In the genomic region with DNA sequence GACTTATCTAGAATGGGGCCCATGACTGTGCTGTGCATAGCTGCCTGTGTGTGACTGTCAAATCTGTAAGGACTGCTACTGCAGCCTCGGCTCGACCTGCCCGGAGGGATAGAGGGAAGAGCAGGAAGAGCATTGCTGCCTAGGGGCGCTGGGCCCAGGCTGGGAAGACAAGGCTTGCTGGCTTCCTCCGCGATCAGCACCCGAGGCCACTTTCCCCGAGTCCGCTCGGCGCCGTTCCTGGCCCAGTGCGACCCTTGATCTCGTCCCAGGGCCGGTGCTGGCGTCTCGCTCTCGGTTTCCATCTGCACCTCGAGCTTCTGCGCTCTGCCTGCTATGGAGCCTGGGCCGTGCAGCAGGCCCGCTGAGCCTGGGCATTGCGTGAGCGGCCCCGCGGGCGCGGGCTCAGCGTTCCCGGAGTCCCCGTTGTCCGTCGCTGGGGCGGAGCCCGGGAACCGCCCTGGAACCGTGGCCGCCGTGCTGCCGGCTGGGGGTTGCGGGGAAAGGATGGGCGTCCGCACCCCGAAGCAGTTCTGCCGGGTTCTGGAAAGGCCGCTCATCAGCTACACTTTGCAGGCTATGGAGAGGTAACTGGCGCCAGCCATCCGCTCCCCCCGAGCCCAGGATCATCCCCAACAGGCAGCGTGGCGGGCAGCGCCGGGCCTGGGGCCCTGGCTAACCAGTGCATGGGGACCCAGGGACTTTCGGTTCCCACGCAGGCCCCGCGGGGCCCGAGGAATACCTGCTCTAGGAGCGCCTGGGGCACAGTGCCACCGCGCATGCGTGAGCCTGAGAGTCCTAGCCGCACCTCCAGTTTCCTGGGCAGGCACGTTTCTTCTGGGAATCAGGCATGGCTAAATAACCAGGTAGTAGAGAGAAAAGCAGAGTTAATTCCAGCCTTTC, we compare ENCODE assay signal across 8 mouse cellular contexts. TPM values are rescaled to one million over a fixed set of nuclear protein-coding genes. Genes with fewer than 3 reads are reported as not detected.
DNase-seq lines count a peak whose midpoint lies in the region; ATAC-seq and TF ChIP-seq lines count a peak whose summit lies in the region.

A gene (plus strand): TSS at position 10 of the 900 bp plus-strand sequence.
A gene (minus strand): TSS at position 741 of the 900 bp plus-strand sequence.

- under 1% methylated on average over 64 of the region's 64 CpGs for WGBS in forebrain, embryonic 16.5 days
- WGBS in neural tube, embryonic 14.5 days, result under 1% methylated on average over 64 of the region's 64 CpGs

- peak within 1 kb of the TSS; percentile 100 for H3K9ac ChIP-seq in forebrain, embryonic 16.5 days (replicated peaks; ENCODE audit: low read depth, low read length)
- H3K9ac ChIP-seq in neural tube, embryonic 14.5 days (replicated peaks; ENCODE audit: low read depth, low read length), result peak within 1 kb of the TSS; percentile 91

- H3K27me3 ChIP-seq in G1E (ENCODE audit: insufficient read depth, low read length), result no peaks in the 10 kb centered on the region
- no peaks in the 10 kb centered on the region for H3K27me3 ChIP-seq in forebrain, embryonic 16.5 days (replicated peaks; ENCODE audit: control insufficient read depth, insufficient read depth, low read length)
- no peaks in the 10 kb centered on the region for H3K27me3 ChIP-seq in neural tube, embryonic 14.5 days (ENCODE audit: control insufficient read depth, insufficient read depth, low read length)
- H3K27me3 ChIP-seq in testis, adult 2 months (ENCODE audit: control insufficient read depth, insufficient read depth, low read length), result no peaks in the 10 kb centered on the region

- peak; percentile 77 for DNase-seq in G1E (ENCODE audit: low spot score)
- DNase-seq in cerebellum, adult 11 months, result peak; percentile 91
- peak; percentile 87 to 90 for DNase-seq in heart, postnatal 36 days
- DNase-seq in layer of hippocampus, adult 18-20 months (ENCODE audit: low spot score in 2 of 2), result peak; percentile 79 to 89
- peak; percentile 89 to 93 for DNase-seq in lung, adult 18-20 months

- peaks cover 18% of the 10 kb centered on the region for H3K4me1 ChIP-seq in G1E (ENCODE audit: insufficient read depth, low read depth, low read length)
- H3K4me1 ChIP-seq in forebrain, embryonic 16.5 days (replicated peaks; ENCODE audit: control insufficient read depth, insufficient read depth, low read length), result peaks cover 12% of the 10 kb centered on the region
- peaks cover 4% of the 10 kb centered on the region; the same call in 1 of the 2 replicates for H3K4me1 ChIP-seq in neural tube, embryonic 14.5 days (ENCODE audit: control insufficient read depth, insufficient read depth, low read length)
- peaks cover 8% of the 10 kb centered on the region; the same call in 1 of the 2 replicates for H3K4me1 ChIP-seq in testis, adult 2 months (ENCODE audit: control insufficient read depth, insufficient read depth, low read length)

- H3K4me3 ChIP-seq in G1E (ENCODE audit: low read depth, low read length), result peak within 1 kb of the TSS; percentile 83
- peak within 1 kb of the TSS; percentile 79 for H3K4me3 ChIP-seq in forebrain, embryonic 16.5 days (replicated peaks; ENCODE audit: low read length)
- peak within 1 kb of the TSS; percentile 58 for H3K4me3 ChIP-seq in neural tube, embryonic 14.5 days (ENCODE audit: low read depth, low read length)
- H3K4me3 ChIP-seq in testis, adult 2 months (ENCODE audit: control insufficient read depth, low read depth, low read length), result peak within 1 kb of the TSS; percentile 81

- H3K36me3 ChIP-seq in G1E (replicated peaks), result no peaks in the 10 kb centered on the region
- no peaks in the 10 kb centered on the region for H3K36me3 ChIP-seq in forebrain, embryonic 16.5 days (ENCODE audit: control insufficient read depth, insufficient read depth)
- H3K36me3 ChIP-seq in neural tube, embryonic 14.5 days (ENCODE audit: control insufficient read depth, insufficient read depth, low read length), result no peaks in the 10 kb centered on the region
- H3K36me3 ChIP-seq in testis, adult 2 months (ENCODE audit: control insufficient read depth, insufficient read depth, low read length), result no peaks in the 10 kb centered on the region

- peak; percentile 51 for TF ChIP-seq POLR2A in testis, adult 2 months (IDR thresholded peaks at IDR 0.05; ENCODE audit: control insufficient read depth, low read depth, low read length)

- intact Hi-C loops in heart, postnatal 36 days (cut with DNase I), result loop anchor here (2.0 to 10.0 kb wide), 2 partner anchors 167 to 563 kb away; no protein-coding TSS in a partner anchor

- H3K27ac ChIP-seq in forebrain, embryonic 16.5 days (ENCODE audit: low read length), result peak within 1 kb of the TSS; percentile 96
- peak within 1 kb of the TSS; percentile 96 for H3K27ac ChIP-seq in neural tube, embryonic 14.5 days (ENCODE audit: low read depth, low read length)
- H3K27ac ChIP-seq in testis, adult 2 months (ENCODE audit: control insufficient read depth, insufficient read depth, low read depth, low read length), result peak within 1 kb of the TSS; percentile 84

- no peak for TF ChIP-seq CTCF in G1E (IDR thresholded peaks at IDR 0.05; ENCODE audit: low read depth, low read length)
- peak; percentile 24; the same call in 1 of the 2 replicates for TF ChIP-seq CTCF in testis, adult 2 months (IDR thresholded peaks at IDR 0.05; ENCODE audit: control insufficient read depth, insufficient read depth, insufficient replicate concordance, low read depth, low read length)

- ATAC-seq in G1E (ENCODE audit: extremely low read depth, insufficient number of reproducible peaks, low FRiP score, poor library complexity, severe bottlenecking), result peak; percentile 74
- peak; percentile 96 for ATAC-seq in forebrain, embryonic 16.5 days
- ATAC-seq in neural tube, embryonic 14.5 days (ENCODE audit: low read depth), result peak; percentile 96

- peaks cover 8% of the 10 kb centered on the region for H3K9me3 ChIP-seq in G1E (replicated peaks)
- no peaks in the 10 kb centered on the region for H3K9me3 ChIP-seq in forebrain, embryonic 16.5 days (ENCODE audit: control insufficient read depth, low read length)
- no peaks in the 10 kb centered on the region for H3K9me3 ChIP-seq in neural tube, embryonic 14.5 days (ENCODE audit: control insufficient read depth, low read length)

- peak within 1 kb of the TSS; percentile 81 for H3K4me2 ChIP-seq in forebrain, embryonic 16.5 days (ENCODE audit: low read length)
- H3K4me2 ChIP-seq in neural tube, embryonic 14.5 days (ENCODE audit: low read depth, low read length), result peak within 1 kb of the TSS; percentile 76

RNA-seq across cellular contexts. Expression of the first gene that starts in this region (rescaled TPM):
- 4.7 and 7.2 TPM in 2 replicates for total RNA-seq in G1E (2014; fragmentation: Nextera tagmentation)
- 6.2 and 10.2 TPM in 2 replicates for total RNA-seq in G1E (2017)
- 1.5 and 1.9 TPM in 2 replicates for polyA plus RNA-seq in G1E (2012)
- 7.0 and 7.5 TPM in 2 replicates for polyA plus RNA-seq in forebrain, embryonic 16.5 days (2015; fragmentation: Nextera tagmentation; extraction: Ambion mirVana)
- total RNA-seq in heart, postnatal 36 days (2021), result 1 to 10 TPM; 4.6 to 5.8 TPM
- total RNA-seq in layer of hippocampus, adult 18-20 months (2021), result 10 to 100 TPM; 14.7 to 15.3 TPM
- polyA plus RNA-seq in neural tube, embryonic 14.5 days (2014; fragmentation: Nextera tagmentation; extraction: Ambion mirVana), result 17.0 and 18.0 TPM in 2 replicates
- polyA plus RNA-seq in testis, adult 2 months (2012; rRNA removed), result 1.5 and 1.8 TPM in 2 replicates

RNA-seq across cellular contexts. Expression of the second gene that starts in this region (rescaled TPM):
- total RNA-seq in G1E (2014; fragmentation: Nextera tagmentation) (1.4 and 2.2 TPM in 2 replicates), G1E (2017) (1.2 and 2.1 TPM in 2 replicates)
- 1.6 and 1.7 TPM in 2 replicates for polyA plus RNA-seq in G1E (2012)
- polyA plus RNA-seq in forebrain, embryonic 16.5 days (2015; fragmentation: Nextera tagmentation; extraction: Ambion mirVana), result 1.7 and 3.0 TPM in 2 replicates
- total RNA-seq in heart, postnatal 36 days (2021), result under 1 TPM; 0.95 to 0.97 TPM
- total RNA-seq in layer of hippocampus, adult 18-20 months (2021), result 1 to 10 TPM; 1.9 to 2.2 TPM
- 2.3 and 2.6 TPM in 2 replicates for polyA plus RNA-seq in neural tube, embryonic 14.5 days (2014; fragmentation: Nextera tagmentation; extraction: Ambion mirVana)
- 0.37 and 0.72 TPM in 2 replicates for polyA plus RNA-seq in testis, adult 2 months (2012; rRNA removed)

Comparison
In these comparisons a context has a peak if more than half of its experiments do, and no peak if none do; other contexts are left out.
1. Peak in every context shown above with its lines: DNase-seq, ATAC-seq, H3K4me3 ChIP-seq and H3K27ac ChIP-seq.